Mouse (Mus musculus): ENCODE measurements around the gene Deup1. TPM values are rescaled to one million over a fixed set of nuclear protein-coding genes. Genes with fewer than 3 reads are reported as not detected.
A peak's percentile ranks its signal among the peaks of the same experiment; 100 is the strongest.

Gene Deup1
- polyA plus RNA-seq, 1 experiment from 2014 or later = 3.1 TPM

GRCm38 (mm10) chr9:15541735-15542354 is 85.9 kb downstream of the Deup1 start:
- WGBS = 75% methylated on average over 5 of the region's 5 CpGs
- H3K9me3 ChIP-seq (replicated peaks; ENCODE audit: control insufficient read depth, low read length, poor library complexity, severe bottlenecking) = no peaks in the 10 kb centered on the region
- ATAC-seq = no peak

GRCm38 (mm10) chr9:15538979-15539533 is 88.7 kb downstream of the Deup1 start:
- Histone ChIP-seq H3K36me3 (ENCODE audit: control insufficient read depth, insufficient read depth, low read length) (no peaks in the 10 kb centered on the region), H3K27me3 (ENCODE audit: control insufficient read depth, insufficient read depth, low read depth, low read length) (no peaks in the 10 kb centered on the region), H3K9me3 (replicated peaks; ENCODE audit: control insufficient read depth, low read length, poor library complexity, severe bottlenecking) (no peaks in the 10 kb centered on the region), H3K4me1 (ENCODE audit: control insufficient read depth, insufficient read depth, low read length) (no peaks in the 10 kb centered on the region), H3K4me2 (ENCODE audit: low read length) (no peak overlapping the region), H3K27ac (ENCODE audit: low read length) (no peak overlapping the region), H3K9ac (ENCODE audit: low read depth, low read length) (no peak overlapping the region), H3K4me3 (ENCODE audit: low read depth, low read length) (no peak overlapping the region)
- WGBS = 88% methylated on average over 8 of the region's 8 CpGs
- ATAC-seq = no peak

More at GRCm38 (mm10) chr9:15541735-15542354, 85.9 kb downstream of the Deup1 start:
- no peaks in the 10 kb centered on the region for H3K36me3 ChIP-seq (ENCODE audit: control insufficient read depth, insufficient read depth, low read length)
- no peak overlapping the region for H3K27ac ChIP-seq (ENCODE audit: low read length)
- no peak overlapping the region for H3K9ac ChIP-seq (ENCODE audit: low read depth, low read length)
- H3K4me1 ChIP-seq (ENCODE audit: control insufficient read depth, insufficient read depth, low read length) = no peaks in the 10 kb centered on the region
- H3K4me2 ChIP-seq (ENCODE audit: low read length) = no peak overlapping the region
- H3K27me3 ChIP-seq (ENCODE audit: control insufficient read depth, insufficient read depth, low read depth, low read length) = no peaks in the 10 kb centered on the region
- H3K4me3 ChIP-seq (ENCODE audit: low read depth, low read length) = no peak overlapping the region

- Histone ChIP-seq H3K27me3 (ENCODE audit: control insufficient read depth, insufficient read depth, low read depth, low read length) (no peaks in the 10 kb centered on the region), H3K4me2 (ENCODE audit: low read length) (no peak overlapping the region), H3K4me3 (ENCODE audit: low read depth, low read length) (no peak overlapping the region), H3K27ac (ENCODE audit: low read length) (no peak overlapping the region), H3K9me3 (replicated peaks; ENCODE audit: control insufficient read depth, low read length, poor library complexity, severe bottlenecking) (no peaks in the 10 kb centered on the region), H3K9ac (ENCODE audit: low read depth, low read length) (no peak overlapping the region), H3K36me3 (ENCODE audit: control insufficient read depth, insufficient read depth, low read length) (no peaks in the 10 kb centered on the region), H3K4me1 (ENCODE audit: control insufficient read depth, insufficient read depth, low read length) (no peaks in the 10 kb centered on the region)
- 94% methylated on average over 3 of the region's 3 CpGs for WGBS
- ATAC-seq = no peak
Measured at GRCm38 (mm10) chr9:15537455-15538048, 90.2 kb downstream of the Deup1 start.

- no peak overlapping the region for H3K4me2 ChIP-seq (ENCODE audit: low read length)
- H3K4me1 ChIP-seq (ENCODE audit: control insufficient read depth, insufficient read depth, low read length) = no peaks in the 10 kb centered on the region
- WGBS = 91% methylated on average over 5 of the region's 5 CpGs
- 0 out of 2 replicates have a peak, but pooled peaks have one; percentile 57 for ATAC-seq
- H3K27ac ChIP-seq (ENCODE audit: low read length) = no peak overlapping the region
- H3K9me3 ChIP-seq (replicated peaks; ENCODE audit: control insufficient read depth, low read length, poor library complexity, severe bottlenecking) = no peaks in the 10 kb centered on the region
- no peaks in the 10 kb centered on the region for H3K36me3 ChIP-seq (ENCODE audit: control insufficient read depth, insufficient read depth, low read length)
- no peaks in the 10 kb centered on the region for H3K27me3 ChIP-seq (ENCODE audit: control insufficient read depth, insufficient read depth, low read depth, low read length)
- H3K4me3 ChIP-seq (ENCODE audit: low read depth, low read length) = no peak overlapping the region
- H3K9ac ChIP-seq (ENCODE audit: low read depth, low read length) = no peak overlapping the region
Measured at GRCm38 (mm10) chr9:15536861-15537426, 90.8 kb downstream of the Deup1 start.

GRCm38 (mm10) chr9:15535418-15535817 is 92.3 kb downstream of the Deup1 start:
- H3K4me1 ChIP-seq (ENCODE audit: control insufficient read depth, insufficient read depth, low read length) = no peaks in the 10 kb centered on the region
- no peaks in the 10 kb centered on the region for H3K27me3 ChIP-seq (ENCODE audit: control insufficient read depth, insufficient read depth, low read depth, low read length)
- no peak overlapping the region for H3K4me3 ChIP-seq (ENCODE audit: low read depth, low read length)
- 49% methylated on average over 5 of the region's 5 CpGs for WGBS
- H3K36me3 ChIP-seq (ENCODE audit: control insufficient read depth, insufficient read depth, low read length) = no peaks in the 10 kb centered on the region
- no peak overlapping the region for H3K27ac ChIP-seq (ENCODE audit: low read length)
- H3K9me3 ChIP-seq (replicated peaks; ENCODE audit: control insufficient read depth, low read length, poor library complexity, severe bottlenecking) = no peaks in the 10 kb centered on the region
- H3K9ac ChIP-seq (ENCODE audit: low read depth, low read length) = no peak overlapping the region
- H3K4me2 ChIP-seq (ENCODE audit: low read length) = no peak overlapping the region
- no peak for ATAC-seq

GRCm38 (mm10) chr9:15534110-15534509 is 93.6 kb downstream of the Deup1 start:
- H3K9me3 ChIP-seq (replicated peaks; ENCODE audit: control insufficient read depth, low read length, poor library complexity, severe bottlenecking) = no peaks in the 10 kb centered on the region
- ATAC-seq = no peak
- no peak overlapping the region for H3K4me2 ChIP-seq (ENCODE audit: low read length)
- H3K27ac ChIP-seq (ENCODE audit: low read length) = no peak overlapping the region
- no peak overlapping the region for H3K4me3 ChIP-seq (ENCODE audit: low read depth, low read length)
- WGBS = 96% methylated on average over 2 of the region's 2 CpGs
- H3K36me3 ChIP-seq (ENCODE audit: control insufficient read depth, insufficient read depth, low read length) = no peaks in the 10 kb centered on the region
- no peak overlapping the region for H3K9ac ChIP-seq (ENCODE audit: low read depth, low read length)
- H3K27me3 ChIP-seq (ENCODE audit: control insufficient read depth, insufficient read depth, low read depth, low read length) = no peaks in the 10 kb centered on the region
- H3K4me1 ChIP-seq (ENCODE audit: control insufficient read depth, insufficient read depth, low read length) = peaks cover 6% of the 10 kb centered on the region; the same call in 1 of the 2 replicates

GRCm38 (mm10) chr9:15533336-15534070 is 94.2 kb downstream of the Deup1 start:
- Histone ChIP-seq H3K4me3 (ENCODE audit: low read depth, low read length) (no peak overlapping the region), H3K4me1 (ENCODE audit: control insufficient read depth, insufficient read depth, low read length) (peaks cover 7% of the 10 kb centered on the region; the same call in 1 of the 2 replicates), H3K36me3 (ENCODE audit: control insufficient read depth, insufficient read depth, low read length) (no peaks in the 10 kb centered on the region), H3K9ac (ENCODE audit: low read depth, low read length) (no peak overlapping the region), H3K27ac (ENCODE audit: low read length) (no peak overlapping the region), H3K4me2 (ENCODE audit: low read length) (no peak overlapping the region), H3K9me3 (replicated peaks; ENCODE audit: control insufficient read depth, low read length, poor library complexity, severe bottlenecking) (no peaks in the 10 kb centered on the region), H3K27me3 (ENCODE audit: control insufficient read depth, insufficient read depth, low read depth, low read length) (no peaks in the 10 kb centered on the region)
- 67% methylated on average over 11 of the region's 11 CpGs for WGBS
- ATAC-seq = no peak

GRCm38 (mm10) chr9:15531204-15531603 is 96.5 kb downstream of the Deup1 start:
- Histone ChIP-seq H3K4me2 (ENCODE audit: low read length) (no peak overlapping the region), H3K36me3 (ENCODE audit: control insufficient read depth, insufficient read depth, low read length) (no peaks in the 10 kb centered on the region), H3K27ac (ENCODE audit: low read length) (no peak overlapping the region), H3K9ac (ENCODE audit: low read depth, low read length) (no peak overlapping the region), H3K27me3 (ENCODE audit: control insufficient read depth, insufficient read depth, low read depth, low read length) (no peaks in the 10 kb centered on the region), H3K9me3 (replicated peaks; ENCODE audit: control insufficient read depth, low read length, poor library complexity, severe bottlenecking) (no peaks in the 10 kb centered on the region), H3K4me1 (ENCODE audit: control insufficient read depth, insufficient read depth, low read length) (peaks cover 7% of the 10 kb centered on the region; the same call in 1 of the 2 replicates), H3K4me3 (ENCODE audit: low read depth, low read length) (no peak overlapping the region)
- 93% methylated on average over 5 of the region's 5 CpGs for WGBS
- no peak for ATAC-seq

Data from midbrain, embryonic 16.5 days (tissue).